Mouse (Mus musculus) common myeloid progenitor, adult 5-6 weeks (primary cell): ENCODE results near the gene Mettl1. TPM values are rescaled to one million over a fixed set of nuclear protein-coding genes. Genes with fewer than 3 reads are reported as not detected.
A peak's percentile ranks its signal among the peaks of the same experiment; 100 is the strongest.

Experiments
- ATAC-seq: replicated peaks from 2 replicates; pipeline ENCODE4 v1.8.0; 2016; ENCODE audit warnings: low read depth, mild to moderate bottlenecking, moderate TSS enrichment, inconsistent platforms; ENCODE audit not compliant: poor library complexity, severe bottlenecking
- total RNA-seq: library from RNA; stranded (forward); fragments of 200-1000, 187-1606 nt; gene quantifications from 2 replicates; pipeline ENCODE4 v1.2.3, GENCODE M21; 2017

Mettl1 gene
- total RNA-seq, 1 experiment from 2014 or later: 28.0 TPM

- ATAC-seq: no peak
These were observed 38.6 kb downstream of the Mettl1 start for GRCm38 (mm10) chr10:127079665-127080391.

GRCm38 (mm10) chr10:127080901-127081780, 39.9 kb downstream of the Mettl1 start:
- ATAC-seq: no peak

- no peak for ATAC-seq
These were observed 40.9 kb downstream of the Mettl1 start for GRCm38 (mm10) chr10:127081996-127082620.

- ATAC-seq: no peak
These were observed 42.2 kb downstream of the Mettl1 start for GRCm38 (mm10) chr10:127083292-127083914.

- ATAC-seq: no peak
These were observed 42.7 kb downstream of the Mettl1 start for GRCm38 (mm10) chr10:127083915-127084306.

- no peak for ATAC-seq
These were observed 43.8 kb downstream of the Mettl1 start for GRCm38 (mm10) chr10:127085052-127085451.

- no peak for ATAC-seq
These were observed 44.4 kb downstream of the Mettl1 start for GRCm38 (mm10) chr10:127085633-127086032.

- no peak for ATAC-seq
These were observed 49.6 kb downstream of the Mettl1 start for GRCm38 (mm10) chr10:127090560-127091411.

- ATAC-seq: no peak
These were observed 50.5 kb downstream of the Mettl1 start for GRCm38 (mm10) chr10:127091507-127092396.

- ATAC-seq: peak; percentile 59
These were observed 51.5 kb downstream of the Mettl1 start for GRCm38 (mm10) chr10:127092742-127093141.

GRCm38 (mm10) chr10:127094382-127094802, 53.2 kb downstream of the Mettl1 start:
- no peak for ATAC-seq

Other genes with a start within 250 kb of the Mettl1 start
- gene Atp23, start 140.1 kb upstream of the Mettl1 start, total RNA-seq: 8.4 and 11.3 TPM in 2 replicates
- gene Ctdsp2, start 62.7 kb upstream of the Mettl1 start, total RNA-seq: 33.9 and 42.8 TPM in 2 replicates
- not detected in 2 replicates for gene Avil, start 40.7 kb upstream of the Mettl1 start, total RNA-seq
- 40.2 and 42.3 TPM in 2 replicates for gene Tsfm, start 10.6 kb upstream of the Mettl1 start, total RNA-seq
- not detected in 2 replicates for gene Eef1akmt3, start 99 bp downstream of the Mettl1 start, total RNA-seq
- gene Cyp27b1, start 6.8 kb downstream of the Mettl1 start, total RNA-seq: 0.14 TPM in 1 of 2 replicates, not detected in the other
- gene March9, start 18.8 kb downstream of the Mettl1 start, total RNA-seq: 0.23 TPM in 1 of 2 replicates, not detected in the other
- 723 and 923 TPM in 2 replicates for gene Cdk4, start 22.1 kb downstream of the Mettl1 start, total RNA-seq
- 49.9 and 62.2 TPM in 2 replicates for gene Tspan31, start 28.9 kb downstream of the Mettl1 start, total RNA-seq
- gene Agap2, start 33.9 kb downstream of the Mettl1 start, total RNA-seq: 40.8 and 56.1 TPM in 2 replicates
- 159 TPM in 2 replicates for gene Os9, start 79.7 kb downstream of the Mettl1 start, total RNA-seq
- gene B4galnt1, start 123.8 kb downstream of the Mettl1 start, total RNA-seq: 56.5 TPM in 2 replicates
- 0.78 and 1.0 TPM in 2 replicates for gene Slc26a10, start 139.2 kb downstream of the Mettl1 start, total RNA-seq
- 9.7 and 16.4 TPM in 2 replicates for gene Arhgef25, start 148.7 kb downstream of the Mettl1 start, total RNA-seq
- gene Dtx3, start 154.3 kb downstream of the Mettl1 start, total RNA-seq: 29.7 and 36.7 TPM in 2 replicates
- gene Pip4k2c, start 170.2 kb downstream of the Mettl1 start, total RNA-seq: 15.7 and 18.7 TPM in 2 replicates
- gene Kif5a, start 221.9 kb downstream of the Mettl1 start, total RNA-seq: 0.23 and 0.34 TPM in 2 replicates
- gene Dctn2, start 225.0 kb downstream of the Mettl1 start, total RNA-seq: 88.5 and 108 TPM in 2 replicates
- gene Mbd6, start 247.6 kb downstream of the Mettl1 start, total RNA-seq: 5.2 and 8.7 TPM in 2 replicates